Mouse (Mus musculus) heart, adult 2 months (tissue): ENCODE data around the gene Smim15. TPM values are rescaled to one million over a fixed set of nuclear protein-coding genes. Genes with fewer than 3 reads are reported as not detected.

Source experiments
- DNase-seq, 2 experiments: peaks; one replicate each; pipeline ENCODE4 v3.0.0; 2021
- H3K27ac ChIP-seq: fragments of 200-600 bp; 2 replicates; pipeline ENCODE4 v1.8.1; 2022
- H3K27me3 ChIP-seq: fragments of 200-500 bp; 2 replicates; pipeline ENCODE4 v1.6.1; 2012; ENCODE audit warnings: mild to moderate bottlenecking, low read length, inconsistent platforms, mixed read lengths; ENCODE audit not compliant: control insufficient read depth, insufficient read depth
- H3K36me3 ChIP-seq: fragments of 200-500 bp; 2 replicates; pipeline ENCODE4 v1.6.1; 2012; ENCODE audit warnings: low read length, inconsistent platforms; ENCODE audit not compliant: control insufficient read depth, insufficient read depth
- H3K4me1 ChIP-seq: fragments of 200-500 bp; 2 replicates; pipeline ENCODE4 v1.6.1; 2011; ENCODE audit warnings: low read length; ENCODE audit not compliant: control insufficient read depth, insufficient read depth
- H3K4me3 ChIP-seq: fragments of 200-600 bp; 2 replicates; pipeline ENCODE4 v1.8.1; 2022
- H3K79me2 ChIP-seq: fragments of 200-500 bp; replicated peaks from 2 replicates; pipeline ENCODE4 v1.6.1; 2012; ENCODE audit warnings: mild to moderate bottlenecking, inconsistent platforms, low read length, moderate library complexity, mixed read lengths; ENCODE audit not compliant: control insufficient read depth, insufficient read depth
- H3K9ac ChIP-seq: fragments of 200-500 bp; 2 replicates; pipeline ENCODE4 v1.6.1; 2012; ENCODE audit warnings: low read depth, mild to moderate bottlenecking, control low read depth, inconsistent platforms, low read length, mixed read lengths
- CTCF ChIP-seq: fragments of 200-600 bp; IDR thresholded peaks from 2 replicates; pipeline ENCODE4 v1.8.1; 2022; ENCODE audit warnings: antibody characterized with exemption, mild to moderate bottlenecking, moderate library complexity
- EP300 ChIP-seq: fragments of 200-500 bp; IDR thresholded peaks from 2 replicates; pipeline ENCODE4 v1.6.1; 2011; ENCODE audit warnings: low read depth, low read length, control low read depth; ENCODE audit not compliant: insufficient read depth
- POLR2A ChIP-seq: fragments of 200-500 bp; IDR thresholded peaks from 2 replicates; pipeline ENCODE4 v1.6.1; 2011; ENCODE audit warnings: mild to moderate bottlenecking, low read depth, low read length, control low read depth; ENCODE audit not compliant: insufficient read depth
- WGBS: fragments of 180-500 bp; shearing (Covaris S2); methylation state at CpG from one replicate; pipeline ENCODE4 v1.1.7; 2018; 5-methylcytosine and 5-hydroxymethylcytosine counted together
- intact Hi-C: fragments of 180-260 bp; cut with DNase I; formaldehyde crosslinking; loops from one replicate; pipeline ENCODE4 v1.15.1; 2025
- long read RNA-seq: library from polyadenylated mRNA; stranded (forward); transcript quantifications from one replicate; pipeline ENCODE4 v2.0.0, GENCODE M21; 2021
- polyA plus RNA-seq: library from polyadenylated mRNA; depleted of rRNA; stranded (reverse); fragments of >200 nt; gene quantifications from 2 replicates; pipeline ENCODE4 v1.2.3, GENCODE M21; 2012; rRNA removed
- total RNA-seq, 2 experiments: library from RNA; stranded (reverse); gene quantifications; 2 replicates each; pipeline ENCODE4 v1.2.3; 2021

Smim15 gene
- 10 to 100 TPM; 21.5 to 21.8 TPM for total RNA-seq
- polyA plus RNA-seq: 6.7 and 13.5 TPM in 2 replicates
- long read RNA-seq, transcript Smim15-201 (3 exons, 1,918 nt): major isoform, 17 of 18 reads
- long read RNA-seq, partial matches to known transcripts: 0 of 18 reads
- long read RNA-seq, other reads (novel, unspliced or antisense): 0 of 18 reads

GRCm38 (mm10) chr13:108044222-108044941 is at the start of gene Smim15:
TSS of gene Smim15 (plus strand) at chr13:108044446.
- DNase-seq: peak; percentile 93
- no peaks in the 10 kb centered on the region for H3K79me2 ChIP-seq
- H3K27me3 ChIP-seq: no peaks in the 10 kb centered on the region
- peak within 1 kb of the TSS; percentile 96 for H3K27ac ChIP-seq
- intact Hi-C loops: loop anchor here (1.0 to 10.0 kb wide), 7 partner anchors 83 to 717 kb away; partner anchors contain the start of gene Depdc1b
- peak within 1 kb of the TSS; percentile 85 for H3K4me3 ChIP-seq
- H3K9ac ChIP-seq: peak within 1 kb of the TSS; percentile 96
- no peak; the same call in none of the 2 replicates for TF ChIP-seq CTCF
- 0 out of 2 replicates have a peak, but pooled peaks have one; percentile 9 for TF ChIP-seq EP300
- peak; percentile 82 for TF ChIP-seq POLR2A
- H3K4me1 ChIP-seq: peaks cover 8% of the 10 kb centered on the region
- H3K36me3 ChIP-seq: peaks cover 8% of the 10 kb centered on the region; the same call in 1 of the 2 replicates
- WGBS: under 1% methylated on average over 67 of the region's 71 CpGs

GRCm38 (mm10) chr13:107995211-107995610 is 49.0 kb upstream of the Smim15 start:
- Histone ChIP-seq H3K4me3 (no peak overlapping the region), H3K27me3 (no peaks in the 10 kb centered on the region), H3K9ac (no peak overlapping the region), H3K4me1 (no peaks in the 10 kb centered on the region), H3K36me3 (no peaks in the 10 kb centered on the region), H3K27ac (no peak overlapping the region), H3K79me2 (no peaks in the 10 kb centered on the region)
- no peak for DNase-seq
- TF ChIP-seq EP300 (no peak), CTCF (no peak), POLR2A (no peak)
- intact Hi-C loops: no loop called here
- 70% methylated on average over 7 of the region's 7 CpGs for WGBS

GRCm38 (mm10) chr13:107996301-107996700 is 47.9 kb upstream of the Smim15 start:
- 76% methylated on average over 3 of the region's 3 CpGs for WGBS
- Histone ChIP-seq H3K4me1 (no peaks in the 10 kb centered on the region), H3K79me2 (no peaks in the 10 kb centered on the region), H3K36me3 (no peaks in the 10 kb centered on the region), H3K4me3 (no peak overlapping the region), H3K27ac (no peak overlapping the region), H3K27me3 (no peaks in the 10 kb centered on the region), H3K9ac (no peak overlapping the region)
- DNase-seq: no peak
- TF ChIP-seq CTCF (no peak), EP300 (no peak), POLR2A (no peak)
- intact Hi-C loops: no loop called here

- Histone ChIP-seq H3K36me3 (no peaks in the 10 kb centered on the region), H3K9ac (no peak overlapping the region), H3K4me3 (no peak overlapping the region), H3K27ac (no peak overlapping the region), H3K27me3 (no peaks in the 10 kb centered on the region), H3K79me2 (no peaks in the 10 kb centered on the region), H3K4me1 (no peaks in the 10 kb centered on the region)
- TF ChIP-seq CTCF: no peak
- TF ChIP-seq POLR2A: no peak
- no peak for TF ChIP-seq EP300
- intact Hi-C loops: no loop called here
- WGBS: 81% methylated on average over 4 of the region's 4 CpGs
- DNase-seq: no peak
Observed at GRCm38 (mm10) chr13:108007861-108008260, 36.4 kb upstream of the Smim15 start.

- Histone ChIP-seq H3K4me3 (no peak overlapping the region), H3K79me2 (no peaks in the 10 kb centered on the region), H3K27ac (no peak overlapping the region), H3K4me1 (no peaks in the 10 kb centered on the region), H3K27me3 (no peaks in the 10 kb centered on the region), H3K9ac (no peak overlapping the region), H3K36me3 (no peaks in the 10 kb centered on the region)
- TF ChIP-seq POLR2A (no peak), CTCF (no peak), EP300 (no peak)
- 80% methylated on average over 8 of the region's 8 CpGs for WGBS
- no peak for DNase-seq
- intact Hi-C loops: no loop called here
Observed at GRCm38 (mm10) chr13:108013110-108013509, 31.1 kb upstream of the Smim15 start.

- Histone ChIP-seq H3K27ac (no peak overlapping the region), H3K4me1 (no peaks in the 10 kb centered on the region), H3K36me3 (no peaks in the 10 kb centered on the region), H3K27me3 (no peaks in the 10 kb centered on the region), H3K4me3 (no peak overlapping the region), H3K79me2 (no peaks in the 10 kb centered on the region), H3K9ac (no peak overlapping the region)
- TF ChIP-seq CTCF (no peak), POLR2A (no peak), EP300 (no peak)
- no peak for DNase-seq
- intact Hi-C loops: no loop called here
- WGBS: 86% methylated on average over 6 of the region's 6 CpGs
Observed at GRCm38 (mm10) chr13:108013839-108014238, 30.4 kb upstream of the Smim15 start.
